Mouse (Mus musculus): Measurements from ENCODE around the gene Rimbp2. TPM values are rescaled to one million over a fixed set of nuclear protein-coding genes. Genes with fewer than 3 reads are reported as not detected.
"Not testable (repeated sequence)": the region's sequence is repeated elsewhere in the genome, so short reads cannot be mapped to it uniquely, and the experiment has no call there.

Rimbp2 gene
- polyA plus RNA-seq, 1 experiment from 2014 or later = 0.67 TPM

GRCm38 (mm10) chr5:128729341-128729740 is 223.9 kb downstream of the Rimbp2 start:
- ATAC-seq = no peak
- H3K9me3 ChIP-seq (ENCODE audit: control insufficient read depth, low read length) = no peaks in the 10 kb centered on the region
- H3K27me3 ChIP-seq (replicated peaks; ENCODE audit: control insufficient read depth, insufficient read depth, low read length) = no peaks in the 10 kb centered on the region
- no peaks in the 10 kb centered on the region for H3K36me3 ChIP-seq (ENCODE audit: control insufficient read depth, insufficient read depth, low read length)
- no peaks in the 10 kb centered on the region for H3K4me1 ChIP-seq (ENCODE audit: control insufficient read depth, insufficient read depth, low read length)
- no peak overlapping the region for H3K9ac ChIP-seq (ENCODE audit: low read depth, low read length)
- no peak overlapping the region for H3K27ac ChIP-seq (ENCODE audit: low read length)
- 73% methylated on average over 5 of the region's 5 CpGs for WGBS
- H3K4me2 ChIP-seq (ENCODE audit: low read depth, low read length) = no peak overlapping the region
- no peak overlapping the region for H3K4me3 ChIP-seq (ENCODE audit: low read length)

- not testable (repeated sequence) for H3K4me1 ChIP-seq (ENCODE audit: control insufficient read depth, insufficient read depth, low read length); H3K4me2 ChIP-seq (ENCODE audit: low read depth, low read length); H3K27ac ChIP-seq (ENCODE audit: low read length); ATAC-seq; H3K9me3 ChIP-seq (ENCODE audit: control insufficient read depth, low read length); H3K4me3 ChIP-seq (ENCODE audit: low read length); H3K27me3 ChIP-seq (replicated peaks; ENCODE audit: control insufficient read depth, insufficient read depth, low read length); H3K36me3 ChIP-seq (ENCODE audit: control insufficient read depth, insufficient read depth, low read length); H3K9ac ChIP-seq (ENCODE audit: low read depth, low read length)
- 87% methylated on average over 11 of the region's 11 CpGs for WGBS
Observed at GRCm38 (mm10) chr5:128720461-128720860, 232.8 kb downstream of the Rimbp2 start.

- H3K4me2 ChIP-seq (ENCODE audit: low read depth, low read length) = no peak overlapping the region
- H3K27me3 ChIP-seq (replicated peaks; ENCODE audit: control insufficient read depth, insufficient read depth, low read length) = no peaks in the 10 kb centered on the region
- no peak overlapping the region for H3K9ac ChIP-seq (ENCODE audit: low read depth, low read length)
- 79% methylated on average over 16 of the region's 16 CpGs for WGBS
- H3K4me3 ChIP-seq (ENCODE audit: low read length) = no peak overlapping the region
- ATAC-seq = no peak
- H3K27ac ChIP-seq (ENCODE audit: low read length) = no peak overlapping the region
- H3K4me1 ChIP-seq (ENCODE audit: control insufficient read depth, insufficient read depth, low read length) = no peaks in the 10 kb centered on the region
- H3K9me3 ChIP-seq (ENCODE audit: control insufficient read depth, low read length) = 0 out of 2 replicates have a peak, but pooled peaks cover 2% of the 10 kb centered on the region
- H3K36me3 ChIP-seq (ENCODE audit: control insufficient read depth, insufficient read depth, low read length) = no peaks in the 10 kb centered on the region
Observed at GRCm38 (mm10) chr5:128715171-128715570, 238.1 kb downstream of the Rimbp2 start.

- Histone ChIP-seq H3K27me3 (replicated peaks; ENCODE audit: control insufficient read depth, insufficient read depth, low read length) (no peaks in the 10 kb centered on the region), H3K4me3 (ENCODE audit: low read length) (no peak overlapping the region), H3K27ac (ENCODE audit: low read length) (no peak overlapping the region), H3K4me1 (ENCODE audit: control insufficient read depth, insufficient read depth, low read length) (no peaks in the 10 kb centered on the region), H3K4me2 (ENCODE audit: low read depth, low read length) (no peak overlapping the region), H3K9me3 (ENCODE audit: control insufficient read depth, low read length) (0 out of 2 replicates have a peak, but pooled peaks cover 2% of the 10 kb centered on the region), H3K9ac (ENCODE audit: low read depth, low read length) (no peak overlapping the region), H3K36me3 (ENCODE audit: control insufficient read depth, insufficient read depth, low read length) (no peaks in the 10 kb centered on the region)
- WGBS = 83% methylated on average over 6 of the region's 6 CpGs
- ATAC-seq = no peak
Observed at GRCm38 (mm10) chr5:128711847-128712246, 241.4 kb downstream of the Rimbp2 start.

- H3K36me3 ChIP-seq (ENCODE audit: control insufficient read depth, insufficient read depth, low read length) = no peaks in the 10 kb centered on the region
- H3K27ac ChIP-seq (ENCODE audit: low read length) = no peak overlapping the region
- H3K4me3 ChIP-seq (ENCODE audit: low read length) = no peak overlapping the region
- H3K27me3 ChIP-seq (replicated peaks; ENCODE audit: control insufficient read depth, insufficient read depth, low read length) = no peaks in the 10 kb centered on the region
- H3K9ac ChIP-seq (ENCODE audit: low read depth, low read length) = no peak overlapping the region
- WGBS = 24% methylated on average over 8 of the region's 8 CpGs
- H3K4me1 ChIP-seq (ENCODE audit: control insufficient read depth, insufficient read depth, low read length) = no peaks in the 10 kb centered on the region
- ATAC-seq = no peak
- H3K9me3 ChIP-seq (ENCODE audit: control insufficient read depth, low read length) = 0 out of 2 replicates have a peak, but pooled peaks cover 2% of the 10 kb centered on the region
- no peak overlapping the region for H3K4me2 ChIP-seq (ENCODE audit: low read depth, low read length)
Observed at GRCm38 (mm10) chr5:128710596-128710995, 242.7 kb downstream of the Rimbp2 start.

- Histone ChIP-seq H3K9me3 (ENCODE audit: control insufficient read depth, low read length) (0 out of 2 replicates have a peak, but pooled peaks cover 2% of the 10 kb centered on the region), H3K4me1 (ENCODE audit: control insufficient read depth, insufficient read depth, low read length) (no peaks in the 10 kb centered on the region), H3K27me3 (replicated peaks; ENCODE audit: control insufficient read depth, insufficient read depth, low read length) (no peaks in the 10 kb centered on the region), H3K4me3 (ENCODE audit: low read length) (no peak overlapping the region), H3K4me2 (ENCODE audit: low read depth, low read length) (no peak overlapping the region), H3K27ac (ENCODE audit: low read length) (no peak overlapping the region), H3K36me3 (ENCODE audit: control insufficient read depth, insufficient read depth, low read length) (no peaks in the 10 kb centered on the region), H3K9ac (ENCODE audit: low read depth, low read length) (no peak overlapping the region)
- no peak for ATAC-seq
- WGBS = 79% methylated on average over 5 of the region's 5 CpGs
Observed at GRCm38 (mm10) chr5:128708929-128709328, 244.4 kb downstream of the Rimbp2 start.

Other genes starting within 250 kb of the Rimbp2 start
- 18.6 and 19.9 TPM in 2 replicates for gene Stx2, start 55.1 kb upstream of the Rimbp2 start, polyA plus RNA-seq (2015; fragmentation: Nextera tagmentation; extraction: Ambion mirVana)
- 437 and 508 TPM in 2 replicates for gene Ran, start 66.6 kb upstream of the Rimbp2 start, polyA plus RNA-seq (2015; fragmentation: Nextera tagmentation; extraction: Ambion mirVana)
- gene Adgrd1, start 143.3 kb upstream of the Rimbp2 start, polyA plus RNA-seq (2015; fragmentation: Nextera tagmentation; extraction: Ambion mirVana) = 1.0 and 1.5 TPM in 2 replicates